Comparison of ENCODE assay signal across 8 mouse cellular contexts in the genomic region with DNA sequence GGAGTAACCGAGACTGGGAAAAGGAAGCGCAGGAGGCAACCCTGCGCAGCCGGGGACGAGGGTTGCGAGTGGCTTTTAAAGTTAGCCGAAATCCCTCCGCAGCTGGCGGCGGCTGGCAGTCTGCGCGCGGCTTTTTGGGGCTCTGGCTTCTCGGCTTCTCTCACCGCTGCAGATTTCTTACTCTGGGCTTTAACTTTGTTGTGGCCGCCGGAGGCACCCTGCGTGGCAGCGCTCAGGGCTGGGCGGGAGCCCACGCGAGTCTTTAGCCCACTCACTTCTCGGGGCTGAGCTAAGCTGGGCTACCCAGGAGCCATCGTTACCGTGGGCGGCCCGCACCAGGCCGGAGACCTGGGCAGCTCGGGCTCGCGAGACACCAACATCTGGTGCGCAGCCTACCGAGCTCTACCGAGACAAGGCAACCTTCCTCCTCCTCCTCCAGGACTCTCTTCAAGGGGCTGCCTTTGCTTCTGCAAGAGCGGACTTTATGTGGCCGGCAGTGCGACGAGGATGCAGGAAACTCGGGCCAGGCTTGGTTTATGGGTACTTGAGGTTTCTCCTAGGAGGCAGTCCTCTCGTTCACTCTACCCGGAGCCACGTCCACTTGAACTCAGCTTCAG. TPM values are rescaled to one million over a fixed set of nuclear protein-coding genes. Genes with fewer than 3 reads are reported as not detected.
A peak's percentile ranks its signal among the peaks of the same experiment; 100 is the strongest.
DNase-seq lines count a peak whose midpoint lies in the region; ATAC-seq and TF ChIP-seq lines count a peak whose summit lies in the region.

No protein-coding gene starts in this region.

- H3K27me3 ChIP-seq in heart, embryonic 11.5 days (ENCODE audit: control insufficient read depth, insufficient read depth, low read length), result peaks cover 97% of the 10 kb centered on the region
- H3K27me3 ChIP-seq in ES-Bruce4 (ENCODE audit: control insufficient read depth, insufficient read depth, low read length, poor library complexity, severe bottlenecking), result peaks cover 14% of the 10 kb centered on the region
- peaks cover 100% of the 10 kb centered on the region for H3K27me3 ChIP-seq in forebrain, embryonic 10.5 days (ENCODE audit: poor library complexity, severe bottlenecking)
- peaks cover 99% of the 10 kb centered on the region for H3K27me3 ChIP-seq in limb, embryonic 14.5 days (ENCODE audit: control insufficient read depth, insufficient read depth, low read length)

- no peak for TF ChIP-seq CTCF in ES-Bruce4 (IDR thresholded peaks at IDR 0.05; ENCODE audit: low read depth, low read length)

- TF ChIP-seq POLR2A in ES-Bruce4 (IDR thresholded peaks at IDR 0.05; ENCODE audit: insufficient read depth, low read length), result no peak
- no peak for TF ChIP-seq POLR2A in limb, embryonic 14.5 days (IDR thresholded peaks at IDR 0.05; ENCODE audit: borderline replicate concordance, extremely low read depth, insufficient read depth, insufficient read length)

- under 1% methylated on average over 39 of the region's 42 CpGs for WGBS in heart, embryonic 11.5 days (ENCODE audit: insufficient replicate concordance)
- under 1% methylated on average over 42 of the region's 42 CpGs for WGBS in forebrain, embryonic 10.5 days
- under 1% methylated on average over 42 of the region's 42 CpGs for WGBS in limb, embryonic 14.5 days

- ATAC-seq in heart, embryonic 11.5 days (replicated peaks; ENCODE audit: insufficient number of reproducible peaks, low FRiP score, low TSS enrichment), result no peak
- ATAC-seq in limb, embryonic 14.5 days (ENCODE audit: low FRiP score, low read depth), result no peak

- no peak overlapping the region for H3K27ac ChIP-seq in heart, embryonic 11.5 days (ENCODE audit: low read depth, low read length)
- no peak overlapping the region for H3K27ac ChIP-seq in ES-Bruce4 (ENCODE audit: insufficient read depth, low read length)
- H3K27ac ChIP-seq in forebrain, embryonic 10.5 days, result 0 out of 2 replicates have a peak overlapping the region, but pooled peaks have one; percentile 46
- H3K27ac ChIP-seq in limb, embryonic 14.5 days (replicated peaks; ENCODE audit: low read depth, low read length), result no peak overlapping the region

- no peaks in the 10 kb centered on the region for H3K36me3 ChIP-seq in heart, embryonic 11.5 days (ENCODE audit: control insufficient read depth, insufficient read depth, low read length)
- no peaks in the 10 kb centered on the region for H3K36me3 ChIP-seq in ES-Bruce4 (ENCODE audit: control insufficient read depth, insufficient read depth, low read length, poor library complexity, severe bottlenecking)
- no peaks in the 10 kb centered on the region for H3K36me3 ChIP-seq in forebrain, embryonic 10.5 days (replicated peaks)
- no peaks in the 10 kb centered on the region for H3K36me3 ChIP-seq in limb, embryonic 14.5 days (ENCODE audit: control insufficient read depth, insufficient read depth, low read length)

- no peak for DNase-seq in heart, adult 11 months
- peak; percentile 54 for DNase-seq in forebrain, embryonic 10.5 days (ENCODE audit: extremely low spot score, low spot score)
- no peak for DNase-seq in limb, embryonic 14.5 days (ENCODE audit: low spot score)
- no peak for DNase-seq in spleen, postnatal 4 days (ENCODE audit: low spot score in 2 of 2)
- no peak for DNase-seq in lung, postnatal 25 days (ENCODE audit: low spot score)
- no peak for DNase-seq in thymus, postnatal 14 days

- no peaks in the 10 kb centered on the region for H3K9me3 ChIP-seq in heart, embryonic 11.5 days (replicated peaks; ENCODE audit: control insufficient read depth, low read length)
- H3K9me3 ChIP-seq in ES-Bruce4 (replicated peaks; ENCODE audit: control insufficient read depth, insufficient read depth, low read length, poor library complexity, severe bottlenecking), result no peaks in the 10 kb centered on the region
- no peaks in the 10 kb centered on the region for H3K9me3 ChIP-seq in forebrain, embryonic 10.5 days
- no peaks in the 10 kb centered on the region for H3K9me3 ChIP-seq in limb, embryonic 14.5 days (ENCODE audit: control insufficient read depth, low read length)

- TF ChIP-seq EP300 in ES-Bruce4 (IDR thresholded peaks at IDR 0.05; ENCODE audit: insufficient read depth, low read depth, low read length), result no peak

- peak overlapping the region; percentile 37; the same call in 1 of the 2 replicates for H3K4me3 ChIP-seq in heart, embryonic 11.5 days (ENCODE audit: low read depth, low read length)
- H3K4me3 ChIP-seq in ES-Bruce4 (ENCODE audit: low read depth, low read length), result peak overlapping the region; percentile 61
- H3K4me3 ChIP-seq in forebrain, embryonic 10.5 days, result peak overlapping the region; percentile 53
- H3K4me3 ChIP-seq in limb, embryonic 14.5 days (replicated peaks; ENCODE audit: low read length), result peak overlapping the region; percentile 34

- peaks cover 12% of the 10 kb centered on the region for H3K4me1 ChIP-seq in heart, embryonic 11.5 days (ENCODE audit: control insufficient read depth, insufficient read depth, low read length)
- peaks cover 12% of the 10 kb centered on the region for H3K4me1 ChIP-seq in ES-Bruce4 (ENCODE audit: control insufficient read depth, insufficient read depth, low read length)
- peaks cover 86% of the 10 kb centered on the region for H3K4me1 ChIP-seq in forebrain, embryonic 10.5 days
- no peaks in the 10 kb centered on the region for H3K4me1 ChIP-seq in limb, embryonic 14.5 days (ENCODE audit: control insufficient read depth, insufficient read depth, low read length)

- no peak overlapping the region for H3K9ac ChIP-seq in heart, embryonic 11.5 days (ENCODE audit: low read depth, low read length)
- H3K9ac ChIP-seq in ES-Bruce4 (ENCODE audit: low read depth, poor library complexity, severe bottlenecking), result peak overlapping the region; percentile 81
- H3K9ac ChIP-seq in limb, embryonic 14.5 days (ENCODE audit: low read depth, low read length, severe bottlenecking), result no peak overlapping the region

- H3K4me2 ChIP-seq in heart, embryonic 11.5 days, result peak overlapping the region; percentile 69
- H3K4me2 ChIP-seq in limb, embryonic 14.5 days (replicated peaks; ENCODE audit: low read depth, low read length, severe bottlenecking), result peak overlapping the region; percentile 51

RNA-seq across cellular contexts. Expression of gene Grik3, which starts 1.1 kb away (rescaled TPM):
- 0.16 and 0.18 TPM in 2 replicates for polyA plus RNA-seq in heart, embryonic 11.5 days (2014; fragmentation: Nextera tagmentation; extraction: Ambion mirVana)
- 10.3 and 12.5 TPM in 2 replicates for polyA plus RNA-seq in ES-Bruce4 (2011; ENCODE audit: insufficient read depth, insufficient read length, low read depth, missing spikeins)
- polyA plus RNA-seq in forebrain, embryonic 10.5 days (2016; fragmentation: Nextera tagmentation; extraction: Ambion mirVana), result 0.20 and 0.42 TPM in 2 replicates
- polyA plus RNA-seq in limb, embryonic 14.5 days (2012; rRNA removed), result 1.9 and 2.0 TPM in 2 replicates
- 0.53 and 0.61 TPM in 2 replicates for polyA plus RNA-seq in limb, embryonic 14.5 days (2014; fragmentation: Nextera tagmentation; extraction: Ambion mirVana)
